Mouse (Mus musculus) CH12.LX (cell line): Measurements from ENCODE around the gene Suclg2.

ENCODE experiments used
- CTCF ChIP-seq, 2 experiments: IDR thresholded peaks in 1 of 2; conservative IDR thresholded peaks in 1 of 2; 2 replicates each; pipeline ENCODE4 v1.5.1; 2011 to 2012; ENCODE audit warnings: low read depth in 2 of 2, low read length in 2 of 2, improper control_type of control experiment in 1 of 2, inconsistent platforms in 1 of 2, mild to moderate bottlenecking in 1 of 2, moderate library complexity in 1 of 2
- MAFK ChIP-seq: IDR thresholded peaks from 2 replicates; pipeline ENCODE4 v1.6.1; 2011; ENCODE audit warnings: low read length, improper control_type of control experiment; ENCODE audit not compliant: insufficient replicate concordance
- MAX ChIP-seq: IDR thresholded peaks from 2 replicates; pipeline ENCODE4 v1.6.1; 2011; ENCODE audit warnings: low read length, improper control_type of control experiment
- PAX5 ChIP-seq: IDR thresholded peaks from 2 replicates; pipeline ENCODE4 v1.6.1; 2012; ENCODE audit warnings: low read length, inconsistent platforms, mixed read lengths
- POLR2A ChIP-seq: IDR thresholded peaks from 2 replicates; pipeline ENCODE4 v1.6.1; 2011; ENCODE audit warnings: low read depth, mild to moderate bottlenecking, improper control_type of control experiment, low read length
- RAD21 ChIP-seq: IDR thresholded peaks from 2 replicates; pipeline ENCODE4 v1.6.1; 2011; ENCODE audit warnings: low read depth, mild to moderate bottlenecking, low read length, improper control_type of control experiment, moderate library complexity
- RCOR1 ChIP-seq: conservative IDR thresholded peaks from 2 replicates; pipeline ENCODE4 v1.6.1; 2012; ENCODE audit warnings: low read depth, mild to moderate bottlenecking, inconsistent platforms, low read length, improper control_type of control experiment
- ZC3H11A ChIP-seq: IDR thresholded peaks from 2 replicates; pipeline ENCODE4 v1.6.1; 2012; ENCODE audit warnings: low read depth, mild to moderate bottlenecking, inconsistent platforms, low read length, improper control_type of control experiment

DNA sequence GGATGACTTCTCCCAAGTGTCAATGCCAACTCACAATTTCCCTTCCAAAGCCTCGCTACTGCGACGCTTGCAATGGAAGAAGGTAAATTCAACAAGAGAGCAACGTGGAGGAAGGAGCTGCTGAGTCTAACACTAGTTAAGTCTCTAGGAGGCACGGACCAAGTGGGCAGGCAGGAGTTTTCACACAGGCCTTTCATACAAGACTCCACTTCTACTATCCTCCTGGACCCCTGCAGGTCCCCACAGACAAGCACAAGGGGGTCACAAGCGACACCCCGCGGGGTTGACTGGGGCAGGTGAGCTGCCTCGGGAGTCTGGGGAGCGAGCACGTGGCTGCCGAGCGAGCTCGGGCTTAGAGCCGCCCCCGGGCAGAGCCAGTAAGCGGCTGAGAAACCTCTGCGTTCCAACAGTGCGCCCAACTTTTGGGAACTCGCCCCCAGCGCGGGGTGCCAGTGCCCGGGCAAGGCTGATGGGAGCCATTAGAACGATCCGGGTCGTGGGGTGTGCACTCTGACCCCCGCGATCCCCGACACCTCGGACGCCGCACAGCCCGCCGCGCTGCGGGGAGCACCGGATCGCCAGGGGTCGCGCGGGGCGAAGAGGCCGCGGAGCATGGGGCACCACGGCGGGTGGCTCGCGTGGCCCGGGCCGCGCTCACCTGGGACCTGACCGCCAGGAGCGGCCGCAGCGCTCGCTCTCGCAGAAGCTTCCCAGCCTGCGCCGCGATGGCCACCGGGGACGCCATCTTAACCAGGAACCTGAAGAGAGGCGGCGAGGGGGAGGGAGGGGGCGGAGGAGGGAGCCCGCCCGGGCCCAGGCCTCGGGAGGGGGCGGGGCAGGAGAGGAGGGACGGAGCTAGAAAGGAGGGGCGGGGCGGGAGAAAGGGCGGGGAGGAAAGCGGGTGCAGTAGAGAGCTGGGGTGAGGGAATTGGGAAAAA lies at the start of gene Suclg2:
- no peak for TF ChIP-seq RAD21
- no peak for TF ChIP-seq PAX5
- no peak for TF ChIP-seq RCOR1
- no peak for TF ChIP-seq CTCF (conservative IDR thresholded peaks at IDR 0.05 in 1 of 2, IDR thresholded peaks at IDR 0.05 in 1 of 2; ENCODE audit: low read depth in 2 of 2, low read length in 2 of 2)
- peak; percentile 79 for TF ChIP-seq POLR2A
- peak; percentile 92 for TF ChIP-seq MAX
- no peak for TF ChIP-seq MAFK
- no peak for TF ChIP-seq ZC3H11A
